Mouse (Mus musculus): Measurements from ENCODE around the gene Urb2. TPM values are rescaled to one million over a fixed set of nuclear protein-coding genes. Genes with fewer than 3 reads are reported as not detected.

The Urb2 gene
- polyA plus RNA-seq, 1 experiment from 2014 or later, result 2.4 TPM

DNA sequence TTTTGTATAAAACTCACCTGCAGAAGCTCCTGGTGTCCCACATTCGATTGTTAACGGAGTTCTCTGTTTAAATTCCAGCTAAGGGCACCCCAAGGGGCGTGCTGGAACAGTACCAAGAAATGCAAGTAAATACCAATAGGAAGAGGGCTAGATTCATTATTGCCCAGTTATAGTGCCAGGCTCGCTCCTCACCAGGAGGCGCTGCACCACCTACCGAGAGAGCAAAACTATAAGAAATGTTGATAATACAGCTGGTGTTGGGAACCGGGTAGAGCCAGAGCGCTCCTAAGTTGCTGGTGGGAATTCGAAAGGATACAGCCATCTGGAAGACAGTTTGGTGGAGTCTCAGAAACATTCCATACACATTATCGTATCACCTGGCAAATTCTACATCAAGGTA, 56.7 kb downstream of the Urb2 start:
- no peak for ATAC-seq (ENCODE audit: low read depth)
- 76% methylated on average over 10 of the region's 10 CpGs for WGBS (ENCODE audit: insufficient replicate concordance)
- no peaks in the 10 kb centered on the region for H3K36me3 ChIP-seq (ENCODE audit: control insufficient read depth, insufficient read depth)
- H3K4me2 ChIP-seq (ENCODE audit: low read depth, low read length), result 0 out of 2 replicates have a peak overlapping the region, but pooled peaks have one; percentile 24
- H3K27me3 ChIP-seq (ENCODE audit: control insufficient read depth, insufficient read depth, low read depth, low read length), result no peaks in the 10 kb centered on the region
- no peak overlapping the region for H3K27ac ChIP-seq (ENCODE audit: low read length)
- no peak overlapping the region for H3K4me3 ChIP-seq (ENCODE audit: low read depth, low read length)
- no peaks in the 10 kb centered on the region for H3K9me3 ChIP-seq (replicated peaks; ENCODE audit: control insufficient read depth, low read length)
- no peak overlapping the region for H3K9ac ChIP-seq (ENCODE audit: low read depth, low read length)
- peaks cover 21% of the 10 kb centered on the region for H3K4me1 ChIP-seq (ENCODE audit: control insufficient read depth, low read depth, low read length)

- WGBS (ENCODE audit: insufficient replicate concordance), result 70% methylated on average over 7 of the region's 7 CpGs
Measured at GRCm38 (mm10) chr8:124078969-124079368, 57.7 kb downstream of the Urb2 start.

DNA sequence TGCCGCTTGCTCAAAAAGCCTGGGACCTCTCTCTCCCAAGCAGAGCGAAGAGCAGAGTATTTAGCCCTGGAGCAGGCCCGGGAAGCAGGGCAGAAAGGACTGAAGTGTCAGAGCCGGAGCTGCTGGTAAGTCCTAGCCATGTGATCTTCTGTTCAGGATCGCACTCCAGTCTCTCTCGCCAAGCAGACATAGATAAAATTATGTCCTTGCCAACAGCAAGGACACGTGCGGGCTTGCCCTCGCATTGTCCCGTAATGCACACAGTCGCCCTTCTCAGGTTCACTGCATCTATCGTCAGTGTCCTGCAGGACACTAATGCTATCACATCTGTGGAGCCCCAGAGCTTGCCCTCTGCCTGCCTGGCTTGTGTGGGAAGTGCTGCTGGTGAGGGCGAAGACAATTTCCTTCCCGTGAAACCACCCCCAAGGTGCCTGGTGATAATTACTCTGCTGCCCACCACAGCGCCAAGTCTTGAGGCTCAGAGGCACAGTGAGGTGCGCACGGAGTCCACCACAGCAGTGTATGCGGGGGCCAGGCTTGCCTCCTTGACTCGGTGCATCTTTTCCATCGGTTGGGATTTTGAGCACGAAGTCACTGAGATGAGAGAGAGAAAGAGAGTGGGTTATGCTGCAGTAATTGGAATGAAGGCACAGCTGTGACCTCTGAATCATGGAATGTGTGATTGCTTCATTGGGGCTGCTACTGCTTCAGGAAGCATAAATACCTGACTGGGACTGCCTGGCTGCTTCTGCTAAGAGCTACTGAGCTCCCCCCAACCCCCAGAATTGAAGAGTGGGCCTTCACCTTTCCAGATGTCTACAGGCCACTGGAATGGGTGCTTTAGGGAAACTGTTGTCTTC, 59.4 kb downstream of the Urb2 start:
- H3K4me3 ChIP-seq (ENCODE audit: low read depth, low read length), result no peak overlapping the region
- H3K36me3 ChIP-seq (ENCODE audit: control insufficient read depth, insufficient read depth), result no peaks in the 10 kb centered on the region
- H3K9ac ChIP-seq (ENCODE audit: low read depth, low read length), result no peak overlapping the region
- ATAC-seq (ENCODE audit: low read depth), result no peak
- no peak overlapping the region for H3K27ac ChIP-seq (ENCODE audit: low read length)
- 63% methylated on average over 21 of the region's 21 CpGs for WGBS (ENCODE audit: insufficient replicate concordance)
- H3K27me3 ChIP-seq (ENCODE audit: control insufficient read depth, insufficient read depth, low read depth, low read length), result no peaks in the 10 kb centered on the region
- no peaks in the 10 kb centered on the region for H3K9me3 ChIP-seq (replicated peaks; ENCODE audit: control insufficient read depth, low read length)
- H3K4me1 ChIP-seq (ENCODE audit: control insufficient read depth, low read depth, low read length), result peaks cover 21% of the 10 kb centered on the region
- no peak overlapping the region for H3K4me2 ChIP-seq (ENCODE audit: low read depth, low read length)

More at GRCm38 (mm10) chr8:124078969-124079368, 57.7 kb downstream of the Urb2 start:
- H3K27me3 ChIP-seq (ENCODE audit: control insufficient read depth, insufficient read depth, low read depth, low read length), result no peaks in the 10 kb centered on the region
- H3K36me3 ChIP-seq (ENCODE audit: control insufficient read depth, insufficient read depth), result no peaks in the 10 kb centered on the region
- no peak overlapping the region for H3K4me2 ChIP-seq (ENCODE audit: low read depth, low read length)
- no peak overlapping the region for H3K9ac ChIP-seq (ENCODE audit: low read depth, low read length)
- H3K4me1 ChIP-seq (ENCODE audit: control insufficient read depth, low read depth, low read length), result peaks cover 21% of the 10 kb centered on the region
- ATAC-seq (ENCODE audit: low read depth), result no peak
- H3K27ac ChIP-seq (ENCODE audit: low read length), result no peak overlapping the region
- H3K9me3 ChIP-seq (replicated peaks; ENCODE audit: control insufficient read depth, low read length), result no peaks in the 10 kb centered on the region
- no peak overlapping the region for H3K4me3 ChIP-seq (ENCODE audit: low read depth, low read length)

GRCm38 (mm10) chr8:124082616-124083015, 61.3 kb downstream of the Urb2 start:
- WGBS (ENCODE audit: insufficient replicate concordance), result 74% methylated on average over 8 of the region's 8 CpGs
- H3K4me1 ChIP-seq (ENCODE audit: control insufficient read depth, low read depth, low read length), result peaks cover 6% of the 10 kb centered on the region
- ATAC-seq (ENCODE audit: low read depth), result no peak

GRCm38 (mm10) chr8:124083611-124084010, 62.3 kb downstream of the Urb2 start:
- ATAC-seq (ENCODE audit: low read depth), result no peak

More at GRCm38 (mm10) chr8:124082616-124083015, 61.3 kb downstream of the Urb2 start:
- Histone ChIP-seq H3K4me3 (ENCODE audit: low read depth, low read length) (no peak overlapping the region), H3K36me3 (ENCODE audit: control insufficient read depth, insufficient read depth) (no peaks in the 10 kb centered on the region), H3K27ac (ENCODE audit: low read length) (no peak overlapping the region), H3K4me2 (ENCODE audit: low read depth, low read length) (no peak overlapping the region), H3K9me3 (replicated peaks; ENCODE audit: control insufficient read depth, low read length) (no peaks in the 10 kb centered on the region), H3K9ac (ENCODE audit: low read depth, low read length) (no peak overlapping the region), H3K27me3 (ENCODE audit: control insufficient read depth, insufficient read depth, low read depth, low read length) (no peaks in the 10 kb centered on the region; the same call in 1 of the 2 replicates)

GRCm38 (mm10) chr8:124085668-124086067, 64.4 kb downstream of the Urb2 start:
- Histone ChIP-seq H3K36me3 (ENCODE audit: control insufficient read depth, insufficient read depth) (no peaks in the 10 kb centered on the region), H3K27me3 (ENCODE audit: control insufficient read depth, insufficient read depth, low read depth, low read length) (no peaks in the 10 kb centered on the region; the same call in 1 of the 2 replicates), H3K4me3 (ENCODE audit: low read depth, low read length) (no peak overlapping the region), H3K9me3 (replicated peaks; ENCODE audit: control insufficient read depth, low read length) (no peaks in the 10 kb centered on the region), H3K4me1 (ENCODE audit: control insufficient read depth, low read depth, low read length) (no peaks in the 10 kb centered on the region), H3K9ac (ENCODE audit: low read depth, low read length) (no peak overlapping the region), H3K4me2 (ENCODE audit: low read depth, low read length) (no peak overlapping the region), H3K27ac (ENCODE audit: low read length) (no peak overlapping the region)
- 33% methylated on average over 4 of the region's 4 CpGs for WGBS (ENCODE audit: insufficient replicate concordance)
- ATAC-seq (ENCODE audit: low read depth), result no peak

More at GRCm38 (mm10) chr8:124083611-124084010, 62.3 kb downstream of the Urb2 start:
- H3K27ac ChIP-seq (ENCODE audit: low read length), result no peak overlapping the region
- no peaks in the 10 kb centered on the region for H3K36me3 ChIP-seq (ENCODE audit: control insufficient read depth, insufficient read depth)
- no peaks in the 10 kb centered on the region for H3K4me1 ChIP-seq (ENCODE audit: control insufficient read depth, low read depth, low read length)
- H3K27me3 ChIP-seq (ENCODE audit: control insufficient read depth, insufficient read depth, low read depth, low read length), result no peaks in the 10 kb centered on the region; the same call in 1 of the 2 replicates
- no peak overlapping the region for H3K4me2 ChIP-seq (ENCODE audit: low read depth, low read length)
- no peak overlapping the region for H3K4me3 ChIP-seq (ENCODE audit: low read depth, low read length)
- WGBS (ENCODE audit: insufficient replicate concordance), result 69% methylated on average over 7 of the region's 7 CpGs
- no peaks in the 10 kb centered on the region for H3K9me3 ChIP-seq (replicated peaks; ENCODE audit: control insufficient read depth, low read length)
- no peak overlapping the region for H3K9ac ChIP-seq (ENCODE audit: low read depth, low read length)

GRCm38 (mm10) chr8:124088092-124088613, 66.8 kb downstream of the Urb2 start:
- H3K27ac ChIP-seq (ENCODE audit: low read length), result no peak overlapping the region
- no peak overlapping the region for H3K4me2 ChIP-seq (ENCODE audit: low read depth, low read length)
- no peaks in the 10 kb centered on the region; the same call in 1 of the 2 replicates for H3K27me3 ChIP-seq (ENCODE audit: control insufficient read depth, insufficient read depth, low read depth, low read length)
- no peaks in the 10 kb centered on the region for H3K36me3 ChIP-seq (ENCODE audit: control insufficient read depth, insufficient read depth)
- H3K9ac ChIP-seq (ENCODE audit: low read depth, low read length), result no peak overlapping the region
- ATAC-seq (ENCODE audit: low read depth), result no peak
- WGBS (ENCODE audit: insufficient replicate concordance), result 57% methylated on average over 11 of the region's 11 CpGs
- no peak overlapping the region for H3K4me3 ChIP-seq (ENCODE audit: low read depth, low read length)
- no peaks in the 10 kb centered on the region for H3K4me1 ChIP-seq (ENCODE audit: control insufficient read depth, low read depth, low read length)
- no peaks in the 10 kb centered on the region for H3K9me3 ChIP-seq (replicated peaks; ENCODE audit: control insufficient read depth, low read length)

DNA sequence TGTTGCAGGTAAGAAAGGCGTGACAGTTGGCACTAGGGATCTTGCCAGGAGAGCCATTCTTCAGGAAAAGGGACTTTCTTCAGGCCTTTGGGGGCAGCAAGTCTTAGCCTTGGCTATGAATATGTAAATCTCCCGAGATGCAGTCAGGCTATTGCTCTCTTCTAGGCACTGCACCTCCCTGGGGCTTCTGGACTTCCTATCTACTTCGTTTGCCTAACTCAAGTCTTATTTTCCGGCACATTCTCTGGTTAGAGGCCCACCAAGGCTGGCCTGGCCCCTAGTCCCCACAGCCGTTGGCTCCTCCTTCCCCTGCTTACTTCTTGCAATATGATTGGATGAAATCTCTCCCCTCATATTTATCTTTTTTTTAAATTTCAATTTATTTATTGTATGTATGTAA, 67.7 kb downstream of the Urb2 start:
- H3K9ac ChIP-seq (ENCODE audit: low read depth, low read length), result no peak overlapping the region
- H3K4me1 ChIP-seq (ENCODE audit: control insufficient read depth, low read depth, low read length), result no peaks in the 10 kb centered on the region
- no peak overlapping the region for H3K27ac ChIP-seq (ENCODE audit: low read length)
- H3K27me3 ChIP-seq (ENCODE audit: control insufficient read depth, insufficient read depth, low read depth, low read length), result no peaks in the 10 kb centered on the region; the same call in 1 of the 2 replicates
- no peak overlapping the region for H3K4me2 ChIP-seq (ENCODE audit: low read depth, low read length)
- no peak overlapping the region for H3K4me3 ChIP-seq (ENCODE audit: low read depth, low read length)
- H3K36me3 ChIP-seq (ENCODE audit: control insufficient read depth, insufficient read depth), result no peaks in the 10 kb centered on the region
- no peak for ATAC-seq (ENCODE audit: low read depth)
- no peaks in the 10 kb centered on the region for H3K9me3 ChIP-seq (replicated peaks; ENCODE audit: control insufficient read depth, low read length)
- WGBS (ENCODE audit: insufficient replicate concordance), result 60% methylated on average over 5 of the region's 5 CpGs

DNA sequence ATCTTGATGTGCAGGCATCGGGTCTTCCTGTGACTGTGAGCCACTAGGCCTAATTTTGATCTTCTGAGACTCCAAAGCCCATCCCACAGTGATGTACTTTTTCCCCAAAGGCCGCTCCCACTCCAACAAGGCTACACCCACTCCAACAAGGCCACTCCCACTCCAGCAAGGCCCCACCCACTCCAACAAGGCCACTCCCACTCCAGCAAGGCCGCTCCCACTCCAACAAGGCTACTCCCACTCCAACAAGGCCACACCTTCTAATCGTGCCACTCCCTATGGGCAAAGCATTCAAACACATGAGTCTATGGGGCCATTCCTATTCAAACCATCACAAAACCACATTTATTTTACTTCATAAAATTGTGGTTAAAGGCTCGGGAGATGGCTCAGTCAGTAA, 69.2 kb downstream of the Urb2 start:
- Histone ChIP-seq H3K4me1 (ENCODE audit: control insufficient read depth, low read depth, low read length) (no peaks in the 10 kb centered on the region), H3K9me3 (replicated peaks; ENCODE audit: control insufficient read depth, low read length) (no peaks in the 10 kb centered on the region), H3K27ac (ENCODE audit: low read length) (no peak overlapping the region), H3K36me3 (ENCODE audit: control insufficient read depth, insufficient read depth) (no peaks in the 10 kb centered on the region), H3K4me3 (ENCODE audit: low read depth, low read length) (no peak overlapping the region), H3K4me2 (ENCODE audit: low read depth, low read length) (no peak overlapping the region), H3K27me3 (ENCODE audit: control insufficient read depth, insufficient read depth, low read depth, low read length) (no peaks in the 10 kb centered on the region; the same call in 1 of the 2 replicates), H3K9ac (ENCODE audit: low read depth, low read length) (no peak overlapping the region)
- WGBS (ENCODE audit: insufficient replicate concordance), result 73% methylated on average over 5 of the region's 5 CpGs
- ATAC-seq (ENCODE audit: low read depth), result no peak
